Mouse (Mus musculus) cerebellum, adult (tissue): ENCODE data around the gene Klhdc2.

Source experiments
- ATAC-seq: cut with Nextera tagmentation; 2 replicates; pipeline ENCODE4 v1.9.2; 2017; ENCODE audit warnings: mild to moderate bottlenecking, moderate library complexity, mixed read lengths; ENCODE audit not compliant: insufficient number of reproducible peaks, low FRiP score, low TSS enrichment

The Klhdc2 gene

DNA sequence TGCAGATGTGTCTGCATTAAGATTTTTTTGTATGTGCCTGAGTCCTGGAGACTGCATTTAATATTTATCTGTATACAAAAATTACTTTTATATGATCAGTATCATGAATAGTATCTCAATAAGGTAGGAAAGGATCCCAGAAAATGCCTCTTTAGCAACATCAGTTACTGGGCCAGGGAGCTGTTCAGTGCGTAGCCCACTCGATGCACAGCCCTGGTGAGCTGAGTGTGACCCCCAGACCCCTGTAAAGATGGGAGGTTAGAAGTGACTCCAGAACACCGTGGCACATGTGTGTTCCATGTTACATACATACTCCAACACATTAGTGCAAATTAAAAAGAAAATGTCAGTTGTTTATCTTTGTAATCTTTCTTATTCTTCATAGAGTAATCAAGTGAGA lies 3.4 kb downstream of the Klhdc2 start:
- no peak for ATAC-seq

DNA sequence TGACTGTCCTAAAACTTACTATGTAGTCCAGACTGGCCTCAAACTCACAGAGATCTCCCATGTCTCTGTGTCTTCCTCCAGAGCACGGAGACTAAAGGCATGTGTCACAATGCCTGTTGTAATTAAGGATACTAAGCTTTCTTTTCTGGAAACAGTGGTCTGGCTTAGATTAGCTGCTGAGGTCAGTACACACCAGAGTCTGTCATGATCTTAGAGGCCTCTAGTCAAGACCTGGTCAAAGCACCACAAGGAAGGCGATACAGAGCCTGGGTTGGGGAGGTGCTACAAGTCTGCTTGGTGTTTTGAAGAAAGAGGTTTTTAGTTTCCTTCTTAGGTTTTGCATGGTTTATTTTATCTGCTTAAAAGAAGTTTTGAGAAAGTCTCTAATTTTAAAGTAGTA lies 3.9 kb downstream of the Klhdc2 start:
- ATAC-seq, result no peak

DNA sequence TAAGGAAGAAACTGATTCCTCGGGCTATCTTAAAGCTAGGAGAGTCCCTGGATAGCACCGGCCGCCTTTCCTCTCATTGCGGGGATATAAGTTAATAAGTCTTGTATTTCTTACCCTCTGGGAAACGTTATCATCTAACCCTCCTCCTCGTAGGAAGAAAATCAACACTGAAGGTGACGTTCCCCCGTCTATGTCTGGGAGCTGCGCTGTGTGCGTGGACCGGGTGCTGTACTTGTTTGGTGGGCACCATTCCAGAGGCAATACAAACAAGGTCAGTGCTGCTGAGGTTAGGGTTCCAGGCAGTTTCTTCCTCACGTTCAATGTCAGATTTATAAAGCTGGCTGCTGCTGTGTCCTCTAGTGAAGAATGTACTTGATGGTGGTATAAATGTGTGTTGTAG lies 5.7 kb downstream of the Klhdc2 start:
- ATAC-seq, result no peak

DNA sequence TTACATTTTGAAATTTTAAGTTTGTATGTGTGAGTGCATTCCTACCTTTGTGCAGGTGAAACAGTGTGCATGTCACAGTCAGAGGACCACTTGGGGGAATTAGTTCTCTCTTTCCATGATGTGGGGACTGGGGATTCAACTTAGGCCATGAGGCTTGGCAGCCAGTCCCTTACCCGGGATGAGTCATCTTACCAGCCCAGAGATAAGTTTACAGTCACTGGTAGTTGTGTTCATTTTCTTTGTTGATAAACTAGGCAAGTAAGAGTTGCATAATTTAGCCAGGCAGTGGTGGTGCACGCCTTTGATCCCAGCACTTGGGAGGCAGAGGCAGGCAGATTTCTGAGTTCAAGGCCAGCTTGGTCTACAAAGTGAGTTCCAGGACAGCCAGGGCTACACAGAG lies 7.6 kb downstream of the Klhdc2 start:
- ATAC-seq, result no peak

DNA sequence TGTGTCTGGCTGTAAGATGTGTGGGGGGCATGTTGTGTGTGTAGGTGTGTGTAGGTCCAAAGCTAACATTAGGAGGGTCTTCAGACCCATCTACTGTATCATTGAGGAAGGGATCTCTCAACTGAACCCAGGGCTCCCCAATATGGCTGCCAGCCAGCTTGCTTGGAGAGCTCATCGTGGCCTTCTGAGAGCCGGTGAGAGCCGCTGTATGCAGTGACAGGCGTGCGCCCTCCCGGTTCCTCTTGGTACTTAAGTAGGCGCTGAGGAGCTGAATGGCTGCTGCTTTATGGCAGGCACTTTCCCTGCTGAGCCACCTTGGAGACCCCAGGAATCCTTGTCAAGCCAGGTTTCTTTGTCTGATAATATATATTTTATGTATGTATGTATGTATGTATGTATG lies 9.9 kb downstream of the Klhdc2 start:
- no peak for ATAC-seq

DNA sequence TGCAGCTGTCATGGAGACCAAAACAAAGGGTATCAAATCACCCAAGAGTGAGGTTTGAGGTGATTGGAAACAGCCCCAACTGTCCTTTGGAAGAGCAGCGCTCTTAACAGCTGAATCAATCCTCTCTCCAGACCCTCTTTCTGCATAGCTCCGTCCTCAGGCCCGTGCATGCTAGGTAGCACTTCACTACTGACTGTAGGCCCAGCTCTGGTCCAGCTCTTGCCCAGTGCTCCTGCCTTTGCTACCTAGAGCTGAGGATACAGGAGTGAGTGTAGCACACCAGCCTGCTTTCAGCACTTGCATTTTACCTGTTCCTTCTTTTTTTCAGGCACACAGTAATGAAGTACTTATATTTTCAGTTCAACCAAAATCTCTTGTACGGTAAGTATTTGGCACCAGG lies 13.2 kb downstream of the Klhdc2 start:
- ATAC-seq, result no peak

DNA sequence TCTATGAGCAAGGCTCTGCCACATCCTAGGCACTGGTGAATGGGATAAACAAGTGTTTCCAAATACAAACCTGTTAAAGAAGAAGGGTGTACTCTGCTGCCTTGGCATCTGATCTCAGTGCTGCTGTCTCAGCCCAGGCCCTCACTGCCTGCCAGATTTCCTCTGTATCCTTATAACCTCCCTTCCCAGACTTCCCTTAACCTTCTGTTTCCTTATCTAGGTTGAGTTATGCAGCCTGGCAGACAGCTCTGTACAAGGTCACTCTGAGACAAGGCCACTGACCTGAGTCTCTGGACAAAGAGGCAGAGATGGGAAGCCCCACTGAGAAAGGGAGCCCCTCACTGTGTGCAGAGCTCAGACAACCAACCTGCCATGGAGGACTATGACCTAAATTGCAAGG lies 21.9 kb downstream of the Klhdc2 start:
- no peak for ATAC-seq

DNA sequence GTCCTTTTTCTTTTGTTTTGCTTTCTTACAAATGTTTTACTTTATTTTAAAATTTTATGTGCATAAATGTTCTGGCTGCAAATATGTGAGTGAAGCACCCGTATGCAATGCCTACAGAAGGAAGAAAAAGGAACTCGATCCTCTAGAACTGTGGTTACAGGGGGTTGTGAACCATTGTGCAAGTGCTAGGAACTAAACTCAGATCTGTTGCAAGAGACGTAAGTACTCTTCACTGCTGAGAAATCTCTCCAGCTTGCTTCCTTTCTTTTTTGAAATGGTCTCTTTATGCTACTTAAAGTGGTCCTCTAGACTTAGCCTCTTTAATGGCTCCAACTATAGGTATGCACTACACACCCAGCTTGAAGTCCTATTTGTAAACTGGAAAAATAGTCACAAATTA lies 34.7 kb downstream of the Klhdc2 start:
- ATAC-seq, result no peak

DNA sequence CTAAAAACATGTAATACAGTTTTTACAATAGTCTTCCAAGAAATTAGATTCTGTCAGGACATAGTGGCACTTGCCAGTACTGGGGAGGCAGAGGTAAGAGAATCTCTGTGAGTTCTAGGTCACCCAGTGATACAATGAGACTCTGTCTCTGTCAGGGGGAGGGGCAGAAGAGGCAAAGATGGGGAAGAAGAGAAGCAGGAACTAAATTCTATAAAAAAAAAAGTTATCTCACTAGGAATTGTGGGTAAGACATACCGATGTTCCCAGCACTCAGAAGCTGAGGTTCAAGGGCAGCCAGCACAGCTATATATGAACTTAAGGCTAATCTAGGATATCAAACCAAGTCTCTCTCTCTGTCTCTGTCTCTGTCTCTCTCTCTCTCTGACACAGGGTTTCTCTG lies 35.7 kb downstream of the Klhdc2 start:
- ATAC-seq, result no peak

DNA sequence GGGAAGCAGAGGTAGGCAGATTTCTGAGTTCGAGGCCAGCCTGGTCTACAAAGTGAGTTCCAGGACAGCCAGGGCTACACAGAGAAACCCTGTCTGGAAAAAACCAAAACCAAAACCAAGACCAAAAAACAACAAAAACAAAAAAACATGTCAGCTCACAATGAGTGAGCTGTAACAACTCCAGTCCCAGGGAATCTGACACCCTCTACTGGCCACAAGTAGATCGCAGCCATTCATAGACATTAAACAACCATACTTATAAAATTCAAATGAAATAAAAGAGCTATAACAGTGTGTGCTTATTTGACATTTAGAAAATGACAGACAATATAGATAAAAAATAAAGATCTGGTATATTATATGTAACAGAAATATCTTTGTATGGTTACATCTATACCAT lies 37.1 kb downstream of the Klhdc2 start:
- ATAC-seq, result no peak

DNA sequence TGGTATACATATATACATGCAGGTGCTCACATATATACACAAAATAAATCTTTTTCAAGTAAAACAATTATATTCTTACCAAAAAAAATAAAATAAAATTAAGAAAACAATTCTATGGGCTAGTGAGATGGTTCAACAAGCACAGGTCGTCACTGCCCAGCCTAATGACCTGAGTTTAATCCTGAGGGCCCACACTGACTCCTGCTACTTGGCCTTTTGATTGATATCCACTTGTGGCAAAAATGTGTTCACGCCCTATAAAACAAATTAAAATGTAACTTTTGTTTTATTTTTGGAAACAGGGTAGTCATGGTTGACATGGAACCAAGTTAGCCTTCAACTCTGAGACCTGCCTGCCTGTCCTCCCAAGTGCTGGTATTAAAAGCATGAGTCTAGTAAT lies 53.4 kb downstream of the Klhdc2 start:
- no peak for ATAC-seq

DNA sequence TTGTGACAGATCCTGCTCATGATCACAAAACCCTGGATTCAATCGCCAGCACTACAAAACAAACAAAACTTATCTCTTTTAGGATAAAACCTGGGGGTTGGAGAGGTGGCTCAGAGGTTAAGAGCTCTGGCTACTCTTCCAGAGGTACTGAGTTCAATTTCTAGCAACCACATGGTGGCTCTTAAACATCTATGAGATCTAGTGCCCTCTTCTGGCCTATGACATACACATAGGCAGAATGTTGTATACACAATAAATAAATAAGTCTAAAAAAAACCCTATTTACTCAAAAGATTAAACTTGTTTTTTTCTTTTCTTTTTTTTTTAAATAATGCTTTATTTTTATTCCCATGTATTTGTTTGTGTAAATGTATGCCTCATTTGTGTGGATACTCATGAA lies 55.2 kb downstream of the Klhdc2 start:
- ATAC-seq, result no peak

DNA sequence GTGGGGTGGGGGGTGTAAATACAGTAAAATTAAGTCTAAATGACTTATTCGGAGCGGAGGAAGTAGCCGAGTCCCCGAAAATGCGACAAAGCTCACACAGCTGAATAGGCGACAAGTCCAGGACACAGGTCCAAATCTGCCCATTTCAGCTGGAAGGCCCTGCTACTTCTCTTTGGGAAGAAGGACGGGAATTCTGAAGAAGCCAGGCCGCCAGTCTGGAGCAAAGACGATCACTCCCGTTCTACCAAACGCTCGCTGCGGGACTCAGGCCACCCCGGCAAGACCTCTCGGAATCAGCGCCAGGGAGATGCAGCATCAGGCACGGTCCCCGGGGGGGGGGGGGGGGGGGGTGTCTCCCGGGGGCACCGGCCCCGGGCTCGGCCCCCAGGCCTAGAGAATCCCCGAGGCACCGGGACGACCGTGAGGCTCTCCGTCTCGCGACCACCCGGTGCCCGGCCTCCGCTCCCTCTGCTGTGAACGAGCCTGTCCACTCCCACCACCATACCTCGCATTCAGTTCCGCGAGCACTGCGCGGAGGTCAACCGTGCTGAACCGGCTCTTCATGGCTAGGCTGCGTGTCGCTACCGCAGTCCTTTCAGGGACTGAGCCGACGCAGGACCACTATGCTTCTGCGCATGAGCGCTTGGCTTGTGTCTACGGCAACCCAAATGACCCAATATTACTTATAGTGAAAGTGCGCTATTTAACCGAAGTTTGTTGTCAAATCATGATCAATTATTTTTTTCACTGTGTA lies 60.2 kb downstream of the Klhdc2 start, which contains the start of gene Nemf:
Gene Nemf (minus strand): TSS at position 620 of the 754 bp plus-strand sequence.
- peak; percentile 49; the same call in 1 of the 2 replicates for ATAC-seq

DNA sequence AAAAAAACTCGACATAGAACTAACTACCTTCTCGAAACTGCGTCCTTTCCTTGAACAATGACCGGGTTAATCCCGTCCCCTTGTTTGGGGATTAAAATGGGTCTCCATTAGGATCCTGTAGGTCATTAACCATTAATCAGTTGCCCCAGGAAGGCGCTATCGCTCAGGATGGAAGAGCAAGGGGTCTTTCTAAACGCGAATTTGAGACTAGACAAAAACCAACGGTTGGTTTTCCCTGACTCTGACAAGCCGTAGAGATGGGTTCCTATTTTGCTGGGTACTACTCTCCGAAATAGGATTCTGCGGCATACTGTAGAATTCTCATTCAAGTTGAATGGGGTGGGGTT lies 60.8 kb downstream of the Klhdc2 start:
- ATAC-seq, result no peak
